ENCODE assay signal across 9 mouse cellular contexts in genomic region chr5:146384935-146385591, GRCm38 (mm10). TPM values are rescaled to one million over a fixed set of nuclear protein-coding genes. Genes with fewer than 3 reads are reported as not detected.
DNase-seq lines count a peak whose midpoint lies in the region; ATAC-seq and TF ChIP-seq lines count a peak whose summit lies in the region.
"Had no signal": no experiment of that assay in that cellular context is flagged by ENCODE, and none has a peak within 500 bp of the region (broad histone marks: within the 10 kb centered on the region; RNA-seq: fewer than 3 reads in every experiment).

TSS of gene Wasf3 (plus strand) at chr5:146384985.

- peak within 1 kb of the TSS; percentile 75 for H3K9ac ChIP-seq in ES-Bruce4 (ENCODE audit: low read depth, poor library complexity, severe bottlenecking)
- H3K9ac ChIP-seq in forebrain, postnatal 0 days = peak within 1 kb of the TSS; percentile 55

- H3K36me3 ChIP-seq in ES-Bruce4 (ENCODE audit: control insufficient read depth, insufficient read depth, low read length, poor library complexity, severe bottlenecking) = no peaks in the 10 kb centered on the region
- no peaks in the 10 kb centered on the region; the same call in 1 of the 2 replicates for H3K36me3 ChIP-seq in forebrain, postnatal 0 days (ENCODE audit: insufficient read depth)

- TF ChIP-seq CTCF in ES-Bruce4 (IDR thresholded peaks at IDR 0.05; ENCODE audit: low read depth, low read length) = no peak
- peak; percentile 56 for TF ChIP-seq CTCF in forebrain, postnatal 0 days (IDR thresholded peaks at IDR 0.05; ENCODE audit: low read depth)

- H3K4me1 ChIP-seq in ES-Bruce4 (ENCODE audit: control insufficient read depth, insufficient read depth, low read length) = no peaks in the 10 kb centered on the region
- no peaks in the 10 kb centered on the region for H3K4me1 ChIP-seq in forebrain, postnatal 0 days (ENCODE audit: insufficient read depth)

- H3K27ac ChIP-seq in ES-Bruce4 (ENCODE audit: insufficient read depth, low read length) = peak within 1 kb of the TSS; percentile 68
- H3K27ac ChIP-seq in forebrain, postnatal 0 days (ENCODE audit: low read depth, low read length) = peak within 1 kb of the TSS; percentile 72

- no peaks in the 10 kb centered on the region for H3K27me3 ChIP-seq in ES-Bruce4 (ENCODE audit: control insufficient read depth, insufficient read depth, low read length, poor library complexity, severe bottlenecking)
- no peaks in the 10 kb centered on the region for H3K27me3 ChIP-seq in forebrain, postnatal 0 days (ENCODE audit: insufficient read depth, low read length)

- ATAC-seq in forebrain, postnatal 0 days = peak; percentile 97
- no peak for ATAC-seq in CD4-positive, CD25-positive, alpha-beta regulatory T cell, adult 4 months

- H3K9me3 ChIP-seq in ES-Bruce4 (replicated peaks; ENCODE audit: control insufficient read depth, insufficient read depth, low read length, poor library complexity, severe bottlenecking) = peaks cover 5% of the 10 kb centered on the region
- H3K9me3 ChIP-seq in forebrain, postnatal 0 days (ENCODE audit: low read length) = no peaks in the 10 kb centered on the region

- peak within 1 kb of the TSS; percentile 88 for H3K4me3 ChIP-seq in ES-Bruce4 (ENCODE audit: low read depth, low read length)
- H3K4me3 ChIP-seq in forebrain, postnatal 0 days (ENCODE audit: low read depth, low read length) = peak within 1 kb of the TSS; percentile 70

- peak; percentile 27 for TF ChIP-seq POLR2A in ES-Bruce4 (IDR thresholded peaks at IDR 0.05; ENCODE audit: insufficient read depth, low read length)

- WGBS in forebrain, postnatal 0 days = 2% methylated on average over 60 of the region's 66 CpGs

- TF ChIP-seq EP300 in ES-Bruce4 (IDR thresholded peaks at IDR 0.05; ENCODE audit: insufficient read depth, low read depth, low read length) = no peak

- DNase-seq in cerebellum, adult 18-20 months = peak; percentile 94 to 96
- DNase-seq in forebrain, postnatal 0 days = peak; percentile 92
- DNase-seq in heart, postnatal 4 days = peak; percentile 49
- DNase-seq in layer of hippocampus, adult 9-10 months (ENCODE audit: low spot score) = peak; percentile 51
- peak; percentile 25 to 35 for DNase-seq in lung, adult 18-20 months
- peak; percentile 69 for DNase-seq in ovary, postnatal 36 days (ENCODE audit: low spot score)

- peak within 1 kb of the TSS; percentile 61 for H3K4me2 ChIP-seq in forebrain, postnatal 0 days (ENCODE audit: low read depth)

RNA-seq across cellular contexts. Expression of gene Wasf3, which starts in this region (rescaled TPM):
- polyA plus RNA-seq in ES-Bruce4 (2011; ENCODE audit: insufficient read depth, insufficient read length, low read depth, missing spikeins) = 32.3 and 33.1 TPM in 2 replicates
- 26.8 and 33.0 TPM in 2 replicates for total RNA-seq in forebrain, postnatal 0 days (2014; rRNA removed)
- 11.7 and 14.3 TPM in 2 replicates for polyA plus RNA-seq in forebrain, postnatal 0 days (2015; fragmentation: Nextera tagmentation; extraction: Ambion mirVana)
- under 1 TPM; 0.29 to 0.31 TPM for total RNA-seq in heart, postnatal 4 days (2021)
- polyA plus RNA-seq in CD4-positive, CD25-positive, alpha-beta regulatory T cell, adult 4 months (2017; shearing (Covaris generic)) = not detected
- total RNA-seq: CH12.LX had no signal

Comparison
In these comparisons a context has a peak if more than half of its experiments do, and no peak if none do; other contexts are left out.
1. RNA of gene Wasf3 (total RNA-seq): 26.8 to 33.0 TPM in forebrain, postnatal 0 days; 0.29 to 0.31 TPM in heart, postnatal 4 days; every median in the first group is over 10 times any median in the second.
2. RNA of gene Wasf3 (polyA plus RNA-seq): 32.3 to 33.1 TPM in ES-Bruce4 and 11.7 to 14.3 TPM in forebrain, postnatal 0 days; not detected in CD4-positive, CD25-positive, alpha-beta regulatory T cell, adult 4 months; every median in the first group is over 10 times any median in the second.
3. Peak in DNase-seq in heart, postnatal 4 days; RNA of the gene not detected or under 1 TPM.
4. DNase-seq: peak in every context shown above with its lines; median percentile 95 in cerebellum, adult 18-20 months; 92 in forebrain, postnatal 0 days; 69 in ovary, postnatal 36 days; 51 in layer of hippocampus, adult 9-10 months; 49 in heart, postnatal 4 days; 30 in lung, adult 18-20 months.